Mouse (Mus musculus) fibroblast of lung, adult 2 months (primary cell): ENCODE results near the gene Fmr1.
"Not testable (repeated sequence)": the region's sequence is repeated elsewhere in the genome, so short reads cannot be mapped to it uniquely, and the experiment has no call there.

Experiments
- DNase-seq: peaks from one replicate; pipeline ENCODE4 v3.0.0-alpha.2; 2011; ENCODE audit warnings: low read depth

Fmr1 gene

GRCm38 (mm10) chrX:68678333-68678740 lies at the start of gene Fmr1:
Gene Fmr1 (plus strand): TSS chrX:68678541.
- DNase-seq = peak; percentile 85

- no peak for DNase-seq
Measured at GRCm38 (mm10) chrX:68641603-68642002, 36.7 kb upstream of the Fmr1 start.

- peak; percentile 12 for DNase-seq
Measured at GRCm38 (mm10) chrX:68645154-68645919, 33.0 kb upstream of the Fmr1 start.

GRCm38 (mm10) chrX:68677508-68677907 lies 833 bp upstream of the Fmr1 start:
- no peak for DNase-seq

- no peak for DNase-seq
Measured at GRCm38 (mm10) chrX:68678815-68679486, 610 bp downstream of the Fmr1 start.

GRCm38 (mm10) chrX:68684706-68685105 lies 6.4 kb downstream of the Fmr1 start:
- no peak for DNase-seq

GRCm38 (mm10) chrX:68691936-68692335 lies 13.6 kb downstream of the Fmr1 start:
- DNase-seq = not testable (repeated sequence)

- no peak for DNase-seq
Measured at GRCm38 (mm10) chrX:68736902-68737301, 58.6 kb downstream of the Fmr1 start.

GRCm38 (mm10) chrX:68740088-68740487 lies 61.7 kb downstream of the Fmr1 start:
- DNase-seq = no peak

- no peak for DNase-seq
Measured at GRCm38 (mm10) chrX:68761606-68762005, 83.3 kb downstream of the Fmr1 start, which contains the start of gene Fmr1nb. Gene Fmr1nb (plus strand): TSS chrX:68761839.
